Mouse (Mus musculus) testis, adult 2 months (tissue): ENCODE data around the gene Cmss1.

Experiments used
- CTCF ChIP-seq: fragments of 200-500 bp; IDR thresholded peaks from 2 replicates; pipeline ENCODE4 v1.5.1; 2012; ENCODE audit warnings: low read depth, mild to moderate bottlenecking, inconsistent platforms, low read length, moderate library complexity; ENCODE audit not compliant: control insufficient read depth, insufficient read depth, insufficient replicate concordance
- POLR2A ChIP-seq: fragments of 200-500 bp; IDR thresholded peaks from 2 replicates; pipeline ENCODE4 v1.6.1; 2012; ENCODE audit warnings: low read depth, mild to moderate bottlenecking, inconsistent platforms, low read length, moderate library complexity; ENCODE audit not compliant: control insufficient read depth

DNA sequence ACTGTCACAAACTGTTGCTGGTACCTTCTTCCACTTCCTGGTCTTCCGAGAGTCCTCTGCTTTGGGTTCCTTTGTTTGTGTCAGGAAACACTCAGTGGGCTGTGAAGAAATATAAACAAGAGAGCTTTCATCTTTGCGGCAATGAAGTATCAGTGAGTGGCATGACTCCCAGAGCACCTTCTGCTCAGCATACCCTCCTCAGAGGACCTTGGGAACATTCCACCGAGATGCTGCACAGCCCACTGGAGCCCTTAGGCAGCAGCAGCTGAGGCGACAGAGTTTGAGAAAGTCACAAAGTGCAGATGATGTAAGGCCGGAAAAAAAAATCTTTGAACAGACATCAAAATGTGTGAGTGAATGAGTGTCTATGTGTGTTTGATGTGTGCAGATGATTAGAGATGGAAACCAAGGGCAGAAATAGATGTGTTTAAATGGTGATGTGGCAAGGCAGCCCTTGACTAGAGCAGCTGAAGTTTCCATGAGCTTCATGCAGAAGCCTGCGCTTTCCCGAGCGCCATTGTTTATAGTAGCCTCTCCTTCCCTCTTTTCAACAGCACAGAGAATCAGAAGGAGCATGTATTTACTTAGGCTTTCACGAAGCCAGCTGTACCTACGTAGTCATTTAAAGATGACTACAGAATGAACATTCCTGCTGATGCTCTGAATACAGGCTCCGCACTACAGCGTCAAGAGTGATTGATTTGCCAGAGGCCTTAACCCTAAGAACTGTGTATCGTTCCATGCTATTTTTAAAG, 288.6 kb downstream of the Cmss1 start:
- TF ChIP-seq CTCF (no peak), POLR2A (no peak)
